Mouse (Mus musculus) forebrain, embryonic 16.5 days (tissue): ENCODE data around the gene Gzmn. TPM values are rescaled to one million over a fixed set of nuclear protein-coding genes. Genes with fewer than 3 reads are reported as not detected.
"Not testable (repeated sequence)": the region's sequence is repeated elsewhere in the genome, so short reads cannot be mapped to it uniquely, and the experiment has no call there.

Experiments
- ATAC-seq: fragments of 200-750 bp; cut with Nextera tagmentation; 2 replicates; pipeline ENCODE4 v1.8.0; 2017; ENCODE audit warnings: mild to moderate bottlenecking, moderate library complexity
- H3K27ac ChIP-seq: fragments of 300-500 bp; sonication (generic); 2 replicates; pipeline ENCODE4 v1.5.1; 2014; ENCODE audit warnings: low read length, control low read depth
- H3K27me3 ChIP-seq: fragments of 300-500 bp; sonication (generic); replicated peaks from 2 replicates; pipeline ENCODE4 v1.6.1; 2014; ENCODE audit warnings: low read length; ENCODE audit not compliant: control insufficient read depth, insufficient read depth
- H3K36me3 ChIP-seq: fragments of 300-500 bp; sonication (generic); 2 replicates; pipeline ENCODE4 v1.6.1; 2014; ENCODE audit not compliant: control insufficient read depth, insufficient read depth
- H3K4me1 ChIP-seq: fragments of 300-500 bp; sonication (generic); replicated peaks from 2 replicates; pipeline ENCODE4 v1.6.1; 2014; ENCODE audit warnings: low read length; ENCODE audit not compliant: control insufficient read depth, insufficient read depth
- H3K4me2 ChIP-seq: fragments of 300-500 bp; sonication (generic); 2 replicates; pipeline ENCODE4 v1.6.1; 2014; ENCODE audit warnings: mild to moderate bottlenecking, low read length, control low read depth
- H3K4me3 ChIP-seq: fragments of 300-500 bp; sonication (generic); replicated peaks from 2 replicates; pipeline ENCODE4 v1.5.1; 2014; ENCODE audit warnings: mild to moderate bottlenecking, low read length, control low read depth
- H3K9ac ChIP-seq: fragments of 300-500 bp; sonication (generic); replicated peaks from 2 replicates; pipeline ENCODE4 v1.6.1; 2014; ENCODE audit warnings: low read depth, low read length, control low read depth
- H3K9me3 ChIP-seq: fragments of 300-500 bp; sonication (generic); 2 replicates; pipeline ENCODE4 v1.6.1; 2016; ENCODE audit warnings: low read length; ENCODE audit not compliant: control insufficient read depth
- WGBS: fragments of 180-500 bp; shearing (Covaris S2); extraction: QIAGEN DNeasy Blood & Tissue Kit; methylation state at CpG from one replicate; pipeline ENCODE4 v1.1.7; 2014; 5-methylcytosine and 5-hydroxymethylcytosine counted together
- polyA plus RNA-seq: library from polyadenylated mRNA; unstranded; fragments of >200 nt; fragmentation: Nextera tagmentation; extraction: Ambion mirVana; gene quantifications from 2 replicates; pipeline ENCODE4 v1.2.1, GENCODE M21; 2015

Gzmn gene
- polyA plus RNA-seq: not detected in 2 replicates

GRCm38 (mm10) chr14:56174499-56174898 is at the start of gene Gzmn:
Gene Gzmn, minus strand, starts transcription at chr14:56174599.
- Histone ChIP-seq H3K9ac (no peak within 1 kb of the TSS), H3K36me3 (no peaks in the 10 kb centered on the region), H3K4me1 (no peaks in the 10 kb centered on the region), H3K4me2 (no peak within 1 kb of the TSS), H3K27me3 (no peaks in the 10 kb centered on the region), H3K27ac (no peak within 1 kb of the TSS), H3K4me3 (no peak within 1 kb of the TSS), H3K9me3 (no peaks in the 10 kb centered on the region)
- no peak for ATAC-seq
- WGBS: 92% methylated on average over 5 of the region's 5 CpGs

GRCm38 (mm10) chr14:56211317-56211716 is 36.9 kb upstream of the Gzmn start, which contains the start of gene Gzmf:
Gene Gzmf, minus strand, starts transcription at chr14:56211417.
- no peak for ATAC-seq
- Histone ChIP-seq H3K9me3 (no peaks in the 10 kb centered on the region), H3K4me1 (no peaks in the 10 kb centered on the region)

GRCm38 (mm10) chr14:56205613-56206012 is 31.2 kb upstream of the Gzmn start:
- no peak for ATAC-seq
- 95% methylated on average over 1 of the region's 1 CpGs for WGBS
- H3K4me2 ChIP-seq: no peak overlapping the region
- H3K27ac ChIP-seq: no peak overlapping the region
- H3K4me1 ChIP-seq: no peaks in the 10 kb centered on the region
- no peaks in the 10 kb centered on the region for H3K36me3 ChIP-seq
- H3K9ac ChIP-seq: no peak overlapping the region
- no peak overlapping the region for H3K4me3 ChIP-seq
- H3K9me3 ChIP-seq: no peaks in the 10 kb centered on the region
- no peaks in the 10 kb centered on the region for H3K27me3 ChIP-seq

More at GRCm38 (mm10) chr14:56211317-56211716, 36.9 kb upstream of the Gzmn start, which contains the start of gene Gzmf:
- Histone ChIP-seq H3K9ac (no peak within 1 kb of the TSS), H3K4me3 (no peak within 1 kb of the TSS), H3K27ac (no peak within 1 kb of the TSS), H3K4me2 (no peak within 1 kb of the TSS), H3K36me3 (no peaks in the 10 kb centered on the region), H3K27me3 (no peaks in the 10 kb centered on the region)
- 88% methylated on average over 4 of the region's 4 CpGs for WGBS

GRCm38 (mm10) chr14:56205021-56205420 is 30.6 kb upstream of the Gzmn start:
- not testable (repeated sequence) for H3K4me3 ChIP-seq, H3K9me3 ChIP-seq, H3K4me1 ChIP-seq, H3K9ac ChIP-seq, H3K36me3 ChIP-seq, H3K27me3 ChIP-seq, H3K4me2 ChIP-seq, H3K27ac ChIP-seq, ATAC-seq
- 41% methylated on average over 5 of the region's 5 CpGs for WGBS

DNA sequence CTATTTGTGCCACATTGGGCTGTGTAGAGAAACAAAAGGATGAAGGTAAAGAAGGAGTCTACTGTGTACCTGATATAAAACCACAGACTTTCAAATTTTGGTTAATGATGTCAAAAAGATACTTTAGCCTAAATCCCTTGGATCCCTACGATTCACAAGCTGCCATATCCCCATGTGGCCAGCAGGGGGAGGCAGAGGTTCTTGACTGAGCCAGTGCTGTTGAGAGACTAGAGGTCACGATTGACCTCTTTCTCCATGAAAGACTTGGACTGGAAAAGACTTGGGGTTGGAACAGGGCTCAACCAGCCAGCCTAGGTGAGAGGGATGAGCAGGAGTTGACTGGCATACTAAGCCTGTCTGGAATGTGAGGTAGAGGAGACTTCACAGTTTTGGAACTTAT is 29.6 kb upstream of the Gzmn start:
- no peaks in the 10 kb centered on the region for H3K36me3 ChIP-seq
- no peak overlapping the region for H3K4me2 ChIP-seq
- 6% methylated on average over 2 of the region's 2 CpGs for WGBS
- no peak overlapping the region for H3K9ac ChIP-seq
- H3K27ac ChIP-seq: no peak overlapping the region
- H3K4me3 ChIP-seq: no peak overlapping the region
- no peaks in the 10 kb centered on the region for H3K27me3 ChIP-seq
- H3K4me1 ChIP-seq: no peaks in the 10 kb centered on the region
- no peak for ATAC-seq
- no peaks in the 10 kb centered on the region for H3K9me3 ChIP-seq

GRCm38 (mm10) chr14:56186946-56187345 is 12.5 kb upstream of the Gzmn start:
- Histone ChIP-seq H3K36me3 (no peaks in the 10 kb centered on the region), H3K4me1 (no peaks in the 10 kb centered on the region), H3K4me3 (no peak overlapping the region), H3K9ac (no peak overlapping the region), H3K27me3 (no peaks in the 10 kb centered on the region), H3K4me2 (no peak overlapping the region), H3K9me3 (no peaks in the 10 kb centered on the region), H3K27ac (no peak overlapping the region)
- 61% methylated on average over 6 of the region's 6 CpGs for WGBS
- ATAC-seq: no peak

- no peaks in the 10 kb centered on the region for H3K27me3 ChIP-seq
- H3K9ac ChIP-seq: no peak overlapping the region
- no peak overlapping the region for H3K4me3 ChIP-seq
- no peak for ATAC-seq
- H3K4me2 ChIP-seq: no peak overlapping the region
- WGBS: 80% methylated on average over 5 of the region's 5 CpGs
- no peaks in the 10 kb centered on the region for H3K9me3 ChIP-seq
- no peak overlapping the region for H3K27ac ChIP-seq
- H3K36me3 ChIP-seq: no peaks in the 10 kb centered on the region
- no peaks in the 10 kb centered on the region for H3K4me1 ChIP-seq
Observed at GRCm38 (mm10) chr14:56186521-56186920, 12.1 kb upstream of the Gzmn start.

- H3K9me3 ChIP-seq, H3K36me3 ChIP-seq, H3K9ac ChIP-seq, H3K4me1 ChIP-seq, H3K27me3 ChIP-seq, H3K4me3 ChIP-seq, H3K4me2 ChIP-seq, H3K27ac ChIP-seq, ATAC-seq: not testable (repeated sequence)
- WGBS: 22% methylated on average over 8 of the region's 8 CpGs
Observed at GRCm38 (mm10) chr14:56177651-56178050, 3.3 kb upstream of the Gzmn start.

GRCm38 (mm10) chr14:56173396-56173795 is 1.0 kb downstream of the Gzmn start:
- ATAC-seq: no peak
- no peaks in the 10 kb centered on the region for H3K27me3 ChIP-seq
- WGBS: 93% methylated on average over 6 of the region's 6 CpGs
- no peaks in the 10 kb centered on the region for H3K9me3 ChIP-seq
- H3K4me2 ChIP-seq: no peak overlapping the region
- no peaks in the 10 kb centered on the region for H3K36me3 ChIP-seq
- no peak overlapping the region for H3K4me3 ChIP-seq
- no peak overlapping the region for H3K27ac ChIP-seq
- H3K9ac ChIP-seq: no peak overlapping the region
- no peaks in the 10 kb centered on the region for H3K4me1 ChIP-seq

DNA sequence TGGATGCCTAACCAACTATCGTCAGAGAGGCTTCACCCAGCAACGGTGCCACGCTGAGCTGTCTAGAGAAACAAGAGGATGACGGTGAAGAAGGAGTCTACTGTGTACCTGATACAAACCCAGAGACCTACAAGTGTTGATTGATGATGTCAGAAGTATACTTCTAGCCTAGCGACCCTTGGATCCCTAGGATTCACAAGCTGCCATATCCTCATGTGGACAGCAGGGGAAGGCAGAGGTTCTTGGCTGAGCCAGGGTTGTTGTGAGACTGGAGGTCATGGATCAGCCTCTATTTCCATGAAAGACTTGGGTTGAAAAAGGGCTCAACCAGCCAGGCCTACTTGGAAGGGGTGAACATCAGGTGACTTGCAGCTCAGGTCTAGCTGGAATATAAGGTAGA is 1.7 kb downstream of the Gzmn start:
- 94% methylated on average over 5 of the region's 5 CpGs for WGBS
- no peaks in the 10 kb centered on the region for H3K4me1 ChIP-seq
- H3K9me3 ChIP-seq: no peaks in the 10 kb centered on the region
- no peak for ATAC-seq
- H3K4me2 ChIP-seq: no peak overlapping the region
- H3K36me3 ChIP-seq: no peaks in the 10 kb centered on the region
- no peak overlapping the region for H3K4me3 ChIP-seq
- H3K27ac ChIP-seq: no peak overlapping the region
- H3K27me3 ChIP-seq: no peaks in the 10 kb centered on the region
- H3K9ac ChIP-seq: no peak overlapping the region
